Mouse (Mus musculus) heart, adult 2 months (tissue): ENCODE data around the gene Wdr61. TPM values are rescaled to one million over a fixed set of nuclear protein-coding genes. Genes with fewer than 3 reads are reported as not detected.
A peak's percentile ranks its signal among the peaks of the same experiment; 100 is the strongest.

Experiments used
- DNase-seq, 2 experiments: peaks; one replicate each; pipeline ENCODE4 v3.0.0; 2021
- H3K27ac ChIP-seq: fragments of 200-600 bp; 2 replicates; pipeline ENCODE4 v1.8.1; 2022
- H3K27me3 ChIP-seq: fragments of 200-500 bp; 2 replicates; pipeline ENCODE4 v1.6.1; 2012; ENCODE audit warnings: mild to moderate bottlenecking, low read length, inconsistent platforms, mixed read lengths; ENCODE audit not compliant: control insufficient read depth, insufficient read depth
- H3K36me3 ChIP-seq: fragments of 200-500 bp; 2 replicates; pipeline ENCODE4 v1.6.1; 2012; ENCODE audit warnings: low read length, inconsistent platforms; ENCODE audit not compliant: control insufficient read depth, insufficient read depth
- H3K4me1 ChIP-seq: fragments of 200-500 bp; 2 replicates; pipeline ENCODE4 v1.6.1; 2011; ENCODE audit warnings: low read length; ENCODE audit not compliant: control insufficient read depth, insufficient read depth
- H3K4me3 ChIP-seq: fragments of 200-600 bp; 2 replicates; pipeline ENCODE4 v1.8.1; 2022
- H3K79me2 ChIP-seq: fragments of 200-500 bp; replicated peaks from 2 replicates; pipeline ENCODE4 v1.6.1; 2012; ENCODE audit warnings: mild to moderate bottlenecking, inconsistent platforms, low read length, moderate library complexity, mixed read lengths; ENCODE audit not compliant: control insufficient read depth, insufficient read depth
- H3K9ac ChIP-seq: fragments of 200-500 bp; 2 replicates; pipeline ENCODE4 v1.6.1; 2012; ENCODE audit warnings: low read depth, mild to moderate bottlenecking, control low read depth, inconsistent platforms, low read length, mixed read lengths
- CTCF ChIP-seq: fragments of 200-600 bp; IDR thresholded peaks from 2 replicates; pipeline ENCODE4 v1.8.1; 2022; ENCODE audit warnings: antibody characterized with exemption, mild to moderate bottlenecking, moderate library complexity
- EP300 ChIP-seq: fragments of 200-500 bp; IDR thresholded peaks from 2 replicates; pipeline ENCODE4 v1.6.1; 2011; ENCODE audit warnings: low read depth, low read length, control low read depth; ENCODE audit not compliant: insufficient read depth
- POLR2A ChIP-seq: fragments of 200-500 bp; IDR thresholded peaks from 2 replicates; pipeline ENCODE4 v1.6.1; 2011; ENCODE audit warnings: mild to moderate bottlenecking, low read depth, low read length, control low read depth; ENCODE audit not compliant: insufficient read depth
- WGBS: fragments of 180-500 bp; shearing (Covaris S2); methylation state at CpG from one replicate; pipeline ENCODE4 v1.1.7; 2018; 5-methylcytosine and 5-hydroxymethylcytosine counted together
- intact Hi-C: fragments of 180-260 bp; cut with DNase I; formaldehyde crosslinking; loops from one replicate; pipeline ENCODE4 v1.15.1; 2025
- polyA plus RNA-seq: library from polyadenylated mRNA; depleted of rRNA; stranded (reverse); fragments of >200 nt; gene quantifications from 2 replicates; pipeline ENCODE4 v1.2.3, GENCODE M21; 2012
- total RNA-seq, 2 experiments: library from RNA; stranded (reverse); gene quantifications; 2 replicates each; pipeline ENCODE4 v1.2.3; 2021

Gene Wdr61
- total and polyA plus RNA-seq, 3 experiments, result 21.3 to 29.6 (median 29.0) TPM

- Histone ChIP-seq H3K4me3 (no peak overlapping the region), H3K36me3 (peaks cover 3% of the 10 kb centered on the region; the same call in 1 of the 2 replicates), H3K27me3 (no peaks in the 10 kb centered on the region), H3K27ac (no peak overlapping the region), H3K9ac (no peak overlapping the region), H3K79me2 (no peaks in the 10 kb centered on the region), H3K4me1 (no peaks in the 10 kb centered on the region)
- intact Hi-C loops, result no loop called here
- DNase-seq, result no peak
- WGBS, result 85% methylated on average over 3 of the region's 3 CpGs
- no peak for TF ChIP-seq EP300
- no peak for TF ChIP-seq CTCF
Observed at GRCm38 (mm10) chr9:54715776-54716175, 18.5 kb downstream of the Wdr61 start.

- Histone ChIP-seq H3K4me1 (peaks cover 7% of the 10 kb centered on the region; the same call in 1 of the 2 replicates), H3K36me3 (peaks cover 20% of the 10 kb centered on the region), H3K9ac (no peak overlapping the region), H3K4me3 (no peak overlapping the region), H3K27ac (no peak overlapping the region), H3K27me3 (no peaks in the 10 kb centered on the region), H3K79me2 (peaks cover 2% of the 10 kb centered on the region; the same call in 1 of the 2 replicates)
- no peak for DNase-seq
- 65% methylated on average over 5 of the region's 5 CpGs for WGBS
- intact Hi-C loops, result no loop called here
- TF ChIP-seq EP300, result no peak
- TF ChIP-seq POLR2A, result no peak
- no peak for TF ChIP-seq CTCF
Observed at GRCm38 (mm10) chr9:54708085-54708484, 26.2 kb downstream of the Wdr61 start.

GRCm38 (mm10) chr9:54707288-54707999 lies 26.9 kb downstream of the Wdr61 start:
- WGBS, result 48% methylated on average over 8 of the region's 8 CpGs
- Histone ChIP-seq H3K9ac (no peak overlapping the region), H3K27ac (no peak overlapping the region), H3K79me2 (peaks cover 2% of the 10 kb centered on the region; the same call in 1 of the 2 replicates), H3K4me1 (peaks cover 11% of the 10 kb centered on the region), H3K36me3 (peaks cover 26% of the 10 kb centered on the region), H3K27me3 (no peaks in the 10 kb centered on the region), H3K4me3 (no peak overlapping the region)
- intact Hi-C loops, result no loop called here
- no peak for DNase-seq
- TF ChIP-seq CTCF (no peak), EP300 (no peak), POLR2A (no peak)

DNA sequence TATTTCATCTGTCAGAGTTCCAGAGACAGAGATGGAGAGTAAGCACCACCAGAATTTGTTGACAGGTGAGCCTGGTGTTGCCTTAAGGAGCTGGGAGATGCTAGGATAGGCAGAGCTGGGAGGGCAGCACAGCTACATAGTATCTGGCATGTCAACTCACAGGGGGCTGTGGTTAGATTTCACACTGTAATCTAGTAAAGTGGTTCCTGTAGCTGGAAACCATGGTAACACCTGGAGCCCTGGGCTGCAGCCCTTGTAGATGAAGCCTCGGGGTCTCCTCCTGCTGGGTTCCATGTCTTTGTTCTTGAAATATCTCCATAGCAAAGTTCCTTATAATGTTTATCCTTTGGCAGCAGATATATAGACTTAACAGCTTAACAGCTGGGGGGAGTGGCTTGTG lies 28.8 kb downstream of the Wdr61 start:
- no peak for DNase-seq
- Histone ChIP-seq H3K36me3 (peaks cover 38% of the 10 kb centered on the region), H3K27ac (no peak overlapping the region), H3K79me2 (peaks cover 2% of the 10 kb centered on the region; the same call in 1 of the 2 replicates), H3K27me3 (no peaks in the 10 kb centered on the region), H3K9ac (no peak overlapping the region), H3K4me1 (peaks cover 18% of the 10 kb centered on the region), H3K4me3 (no peak overlapping the region)
- TF ChIP-seq POLR2A, result no peak
- TF ChIP-seq CTCF, result no peak
- no peak for TF ChIP-seq EP300
- WGBS, result 67% methylated on average over 1 of the region's 1 CpGs
- intact Hi-C loops, result no loop called here

DNA sequence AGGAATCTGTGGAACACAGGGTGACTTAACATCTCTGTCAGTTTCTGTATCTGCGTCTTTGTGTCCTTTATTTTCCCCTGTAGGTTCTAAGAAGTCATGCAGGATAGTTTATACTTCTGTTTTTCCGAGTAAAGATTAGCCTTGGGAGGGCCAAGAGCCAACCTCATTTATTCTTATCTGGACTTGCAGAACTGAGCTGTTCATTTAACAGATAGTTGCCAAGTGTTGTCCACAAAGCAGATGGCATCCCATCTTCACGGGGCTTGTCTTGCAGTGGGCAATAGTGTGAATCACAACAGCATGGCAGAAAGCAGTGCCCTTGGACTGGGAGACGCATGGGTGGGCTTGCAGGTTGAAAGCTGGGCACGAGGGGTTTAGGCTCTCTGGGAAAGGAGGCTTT lies 30.0 kb downstream of the Wdr61 start:
- peaks cover 18% of the 10 kb centered on the region for H3K4me1 ChIP-seq
- peaks cover 2% of the 10 kb centered on the region; the same call in 1 of the 2 replicates for H3K79me2 ChIP-seq
- WGBS, result 51% methylated on average over 5 of the region's 5 CpGs

DNA sequence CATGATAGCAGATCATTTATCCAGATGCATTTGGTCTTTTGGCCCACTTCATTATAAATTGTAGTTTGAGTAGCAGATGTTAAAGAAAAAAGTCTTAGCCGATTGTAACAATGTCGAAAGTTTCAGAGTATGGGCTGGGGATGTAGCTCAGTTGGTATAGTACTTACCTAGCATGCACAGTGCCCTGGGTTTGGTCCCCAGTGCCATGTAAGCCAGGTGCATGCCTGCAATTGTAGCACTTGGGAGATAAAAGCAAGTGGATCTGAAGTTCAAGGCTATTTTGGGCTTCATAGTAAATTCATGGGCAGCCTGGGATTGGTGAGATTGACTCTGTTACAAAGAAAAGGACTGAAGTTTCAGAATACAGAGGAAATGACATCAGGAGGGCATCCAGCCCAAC lies 31.7 kb downstream of the Wdr61 start:
- Histone ChIP-seq H3K36me3 (peaks cover 37% of the 10 kb centered on the region), H3K27me3 (no peaks in the 10 kb centered on the region), H3K4me1 (peaks cover 21% of the 10 kb centered on the region), H3K9ac (no peak overlapping the region), H3K79me2 (peaks cover 2% of the 10 kb centered on the region; the same call in 1 of the 2 replicates), H3K4me3 (peak overlapping the region; percentile 91), H3K27ac (peak overlapping the region; percentile 98)
- WGBS, result 41% methylated on average over 2 of the region's 2 CpGs
- no peak for TF ChIP-seq EP300
- intact Hi-C loops, result no loop called here
- DNase-seq, result no peak

More for the DNA sequence above, 30.0 kb downstream of the Wdr61 start:
- TF ChIP-seq POLR2A, result no peak
- TF ChIP-seq EP300, result no peak
- no peak for TF ChIP-seq CTCF
- no peak for DNase-seq
- Histone ChIP-seq H3K36me3 (peaks cover 38% of the 10 kb centered on the region), H3K9ac (no peak overlapping the region), H3K27ac (no peak overlapping the region), H3K27me3 (no peaks in the 10 kb centered on the region), H3K4me3 (no peak overlapping the region)
- intact Hi-C loops, result no loop called here
